ENCODE assay signal across 18 mouse cellular contexts in the genomic region with DNA sequence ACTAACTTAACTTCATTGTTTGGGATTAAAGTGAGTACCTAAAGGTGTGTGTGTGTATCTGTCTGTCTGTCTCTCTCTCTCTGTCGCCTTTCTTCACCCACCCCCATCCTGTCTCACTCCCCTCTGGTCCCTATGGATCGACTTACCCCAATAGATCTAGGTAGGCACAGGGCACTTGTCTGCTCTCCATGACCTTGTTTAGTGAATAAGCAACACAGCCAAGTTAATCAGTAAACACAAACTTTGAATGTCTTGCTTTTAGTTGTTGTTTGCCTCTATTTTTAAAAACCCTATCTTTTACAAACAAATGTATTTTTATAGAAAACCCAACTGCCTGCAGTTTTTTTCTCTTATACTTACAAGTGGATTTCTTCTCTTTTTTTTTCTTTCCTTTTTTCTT.
"Had no signal": no experiment of that assay in that cellular context is flagged by ENCODE, and none has a peak within 500 bp of the region (broad histone marks: within the 10 kb centered on the region; RNA-seq: fewer than 3 reads in every experiment).

No protein-coding gene starts in this region.

- ATAC-seq: midbrain, embryonic 16.5 days had no signal

- H3K9me3 ChIP-seq: midbrain, embryonic 12.5 days; neural tube, embryonic 13.5 days; neural tube, embryonic 15.5 days had no signal

- H3K27me3 ChIP-seq: midbrain, embryonic 12.5 days; neural tube, embryonic 13.5 days; neural tube, embryonic 15.5 days had no signal

- H3K36me3 ChIP-seq: midbrain, embryonic 10.5 days; midbrain, embryonic 12.5 days; neural tube, embryonic 13.5 days; neural tube, embryonic 15.5 days had no signal

- H3K4me3 ChIP-seq: midbrain, embryonic 10.5 days; midbrain, embryonic 12.5 days; myocyte; neural tube, embryonic 13.5 days; neural tube, embryonic 15.5 days had no signal

- H3K4me2 ChIP-seq: lung, embryonic 14.5 days; midbrain, embryonic 12.5 days; neural tube, embryonic 13.5 days; neural tube, embryonic 15.5 days had no signal

- H3K9ac ChIP-seq: lung, embryonic 14.5 days; midbrain, embryonic 12.5 days; neural tube, embryonic 13.5 days; neural tube, embryonic 15.5 days had no signal

- DNase-seq: lung, embryonic 14.5 days; lung, postnatal 10 days; lung, postnatal 4 days; midbrain, embryonic 14.5 days; retina, postnatal 1 day; right cerebral cortex, adult 18-20 months; right cerebral cortex, postnatal 25 days; right cerebral cortex, postnatal 4 days; spleen, adult 18-20 months; thymus, adult 18-20 months; thymus, postnatal 14 days; thymus, postnatal 36 days had no signal

- H3K27ac ChIP-seq: midbrain, embryonic 10.5 days; midbrain, embryonic 12.5 days; neural tube, embryonic 13.5 days; neural tube, embryonic 15.5 days had no signal
